Mouse (Mus musculus) heart, postnatal 10 days (tissue): ENCODE results near the gene Farp1. TPM values are rescaled to one million over a fixed set of nuclear protein-coding genes. Genes with fewer than 3 reads are reported as not detected.
"Not testable (repeated sequence)": the region's sequence is repeated elsewhere in the genome, so short reads cannot be mapped to it uniquely, and the experiment has no call there.

Experiments
- DNase-seq, 2 experiments: peaks; one replicate each; pipeline ENCODE4 v3.0.0; 2021
- intact Hi-C: fragments of 180-260 bp; cut with DNase I; formaldehyde crosslinking; loops from one replicate; pipeline ENCODE4 v1.15.1; 2025
- total RNA-seq, 2 experiments: library from RNA; stranded (reverse); gene quantifications; 2 replicates each; pipeline ENCODE4 v1.2.3; 2021

Gene Farp1
- total RNA-seq, 2 experiments from 2014 or later, result 31.1 to 32.8 TPM

DNA sequence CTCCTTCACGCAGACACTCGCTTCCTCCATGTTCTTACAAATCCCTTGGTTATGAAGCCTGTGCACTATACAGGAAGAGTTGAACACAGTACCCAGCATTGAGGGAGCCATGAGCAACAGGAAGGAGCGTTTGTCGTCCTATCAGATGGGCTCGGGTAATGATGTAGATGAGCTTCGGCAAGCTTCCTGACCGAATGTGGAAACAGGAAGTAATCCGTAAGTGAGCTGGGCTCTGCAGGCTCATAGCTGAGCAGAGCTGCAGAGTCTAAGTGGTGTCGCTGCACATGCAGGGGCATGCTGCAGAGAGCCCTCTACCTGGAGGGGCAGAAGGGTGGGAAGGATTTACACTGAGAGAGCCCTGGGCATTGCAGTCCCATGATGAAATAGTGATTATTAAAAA, 140.4 kb downstream of the Farp1 start:
- peak in 1 of 2 experiments; percentile 27 for DNase-seq
- intact Hi-C loops, result no loop called here

DNA sequence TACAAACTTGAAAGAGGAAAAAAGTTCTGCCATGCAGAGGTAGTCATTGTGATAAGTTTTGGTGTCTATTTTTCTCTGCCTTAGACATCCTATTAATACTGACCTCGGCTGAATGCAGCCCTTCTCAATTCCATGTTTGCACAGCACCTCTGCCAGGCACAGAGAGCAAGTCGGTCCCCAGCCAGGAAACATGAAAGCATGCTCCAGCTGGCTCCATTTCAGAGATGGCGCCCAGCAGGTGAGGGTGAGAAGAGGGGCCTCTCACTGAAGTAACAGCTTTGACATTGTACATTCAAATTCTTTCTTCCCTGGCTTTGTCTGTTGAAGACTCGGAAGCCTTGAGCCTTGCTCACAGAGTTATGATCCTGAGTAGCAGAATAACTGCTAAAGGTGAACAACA, 140.9 kb downstream of the Farp1 start:
- DNase-seq, result peak; percentile 48 to 57
- intact Hi-C loops, result no loop called here

DNA sequence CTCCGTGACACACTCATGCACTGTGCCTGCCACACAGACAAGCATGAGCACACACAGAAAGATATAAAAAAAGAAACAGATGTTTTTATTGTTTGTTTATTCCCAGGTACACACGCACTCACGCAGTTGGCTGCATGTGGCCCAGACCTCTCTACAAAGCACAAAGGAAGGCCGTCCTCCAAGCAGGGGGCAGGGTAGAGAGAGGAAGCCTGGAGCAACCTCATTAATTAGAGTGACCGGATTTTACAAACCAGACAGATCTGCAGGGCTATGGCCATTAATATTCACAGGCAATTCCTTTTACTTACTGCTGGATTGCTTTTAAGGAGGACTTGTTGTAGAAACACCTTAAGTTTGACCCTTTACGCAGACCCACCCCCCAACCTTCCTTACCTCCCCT, 142.9 kb downstream of the Farp1 start:
- DNase-seq, result no peak
- intact Hi-C loops, result no loop called here

DNA sequence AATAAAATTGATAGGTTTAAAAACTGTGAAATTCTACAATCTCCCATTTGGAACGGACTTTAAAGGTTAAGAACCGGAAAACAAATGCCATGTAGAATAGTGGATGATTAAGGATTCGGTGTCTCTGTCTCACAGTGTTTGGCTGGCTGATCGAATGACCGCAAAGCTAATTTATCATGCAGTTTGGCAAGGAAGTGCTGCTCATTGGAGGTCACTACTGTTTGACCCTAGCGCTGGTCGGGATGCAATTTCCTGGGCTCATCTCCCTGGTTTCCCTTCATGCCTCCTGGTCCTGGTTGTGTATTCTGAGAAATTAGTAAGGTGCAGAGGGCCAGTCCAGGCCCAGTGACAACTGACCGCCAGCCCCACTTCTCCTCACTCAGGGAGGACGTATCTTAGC, 145.6 kb downstream of the Farp1 start:
- DNase-seq, result no peak
- intact Hi-C loops, result no loop called here

DNA sequence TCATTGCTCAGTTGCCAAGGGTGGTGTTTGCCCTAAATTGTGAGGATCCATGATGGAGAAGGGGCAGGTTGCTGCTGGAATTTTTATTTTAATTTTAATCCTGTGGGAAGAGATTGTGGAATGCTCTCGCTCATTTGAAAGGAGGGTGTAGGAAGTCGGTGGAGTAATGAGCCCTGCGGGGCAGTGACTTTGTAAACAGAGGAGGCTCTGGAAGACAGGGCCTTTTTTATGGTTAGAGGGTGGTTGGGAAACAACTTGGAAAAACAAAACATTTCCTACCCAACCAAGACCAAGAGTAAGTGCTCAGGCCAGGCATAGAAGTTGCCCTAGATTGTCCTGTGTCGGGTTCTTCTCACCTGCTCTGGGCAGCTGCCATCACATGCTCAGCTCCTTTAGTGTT, 146.8 kb downstream of the Farp1 start:
- intact Hi-C loops, result no loop called here
- no peak for DNase-seq

DNA sequence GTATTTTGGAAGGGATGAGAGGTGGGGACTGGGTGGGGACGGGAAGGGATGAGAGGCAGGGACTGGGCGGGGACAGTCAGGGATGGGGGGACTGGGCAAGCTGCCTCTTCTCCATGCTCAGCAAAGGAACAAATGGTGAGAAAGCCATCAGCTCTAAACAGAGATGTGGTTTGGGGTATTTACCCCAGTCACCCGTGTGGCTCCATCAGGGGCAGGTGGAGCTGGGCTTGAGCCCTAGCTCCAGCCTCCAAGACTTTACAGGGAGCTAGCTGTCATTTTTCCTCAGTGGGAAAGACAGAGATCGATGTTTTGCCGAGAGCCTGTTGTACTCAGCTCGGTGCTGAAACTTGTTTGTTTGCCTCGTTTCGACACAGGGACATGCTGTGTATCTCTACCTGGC, 148.0 kb downstream of the Farp1 start:
- intact Hi-C loops, result no loop called here
- no peak for DNase-seq

DNA sequence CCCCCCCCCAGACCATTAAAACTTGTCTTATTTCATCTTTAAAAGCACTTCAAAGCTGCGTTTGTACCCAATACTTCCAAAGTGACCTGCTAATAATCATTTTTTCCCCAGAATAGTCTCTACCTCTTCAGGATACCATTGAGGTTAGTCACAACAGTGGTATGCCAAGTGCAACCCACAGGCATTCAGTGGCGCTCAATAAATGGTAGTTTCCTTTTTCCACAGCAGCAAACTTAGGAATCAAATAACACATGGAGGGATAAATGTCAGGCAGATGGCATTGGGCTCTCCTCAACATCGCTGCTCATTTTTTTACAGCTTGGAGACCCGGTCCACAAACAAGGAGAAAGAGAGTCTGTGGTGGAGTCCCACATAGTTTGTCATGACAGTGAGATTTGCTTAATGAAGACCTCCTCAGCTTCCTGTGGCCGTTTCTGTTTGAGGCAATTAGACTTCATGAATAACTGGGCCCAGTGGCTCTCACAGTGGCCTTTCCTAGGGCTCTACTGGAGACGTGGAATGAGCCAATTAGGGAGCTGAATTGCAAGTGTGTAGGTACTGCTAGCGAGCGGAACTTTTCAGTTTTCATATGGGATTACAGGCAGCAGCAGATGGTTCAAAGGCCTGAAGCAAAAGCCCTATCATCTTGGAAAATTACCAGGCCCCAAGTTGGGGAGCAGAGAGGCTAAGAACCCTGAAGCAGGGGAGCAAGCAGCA, 148.6 kb downstream of the Farp1 start:
- no peak for DNase-seq
- intact Hi-C loops, result no loop called here

DNA sequence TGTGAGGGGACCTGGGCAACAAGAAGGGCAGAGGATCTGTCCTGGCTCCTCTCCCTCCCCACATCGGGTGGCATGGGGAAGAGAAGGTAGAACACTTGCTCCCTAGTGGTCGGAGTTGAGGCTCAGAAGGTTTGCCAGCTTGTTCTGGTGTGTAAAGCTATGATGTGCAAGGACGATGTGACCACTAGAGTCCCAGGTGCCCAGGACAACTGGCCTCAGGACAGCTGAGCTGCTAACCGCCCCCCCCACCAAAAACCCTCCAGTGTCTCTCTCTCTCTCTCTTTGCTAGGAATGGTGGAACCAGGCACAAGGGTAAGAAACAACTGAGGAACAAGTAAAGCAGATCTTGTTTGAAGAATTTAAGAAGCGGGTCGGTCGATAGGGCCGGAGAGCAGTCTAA, 149.4 kb downstream of the Farp1 start:
- no peak for DNase-seq
- intact Hi-C loops, result no loop called here

DNA sequence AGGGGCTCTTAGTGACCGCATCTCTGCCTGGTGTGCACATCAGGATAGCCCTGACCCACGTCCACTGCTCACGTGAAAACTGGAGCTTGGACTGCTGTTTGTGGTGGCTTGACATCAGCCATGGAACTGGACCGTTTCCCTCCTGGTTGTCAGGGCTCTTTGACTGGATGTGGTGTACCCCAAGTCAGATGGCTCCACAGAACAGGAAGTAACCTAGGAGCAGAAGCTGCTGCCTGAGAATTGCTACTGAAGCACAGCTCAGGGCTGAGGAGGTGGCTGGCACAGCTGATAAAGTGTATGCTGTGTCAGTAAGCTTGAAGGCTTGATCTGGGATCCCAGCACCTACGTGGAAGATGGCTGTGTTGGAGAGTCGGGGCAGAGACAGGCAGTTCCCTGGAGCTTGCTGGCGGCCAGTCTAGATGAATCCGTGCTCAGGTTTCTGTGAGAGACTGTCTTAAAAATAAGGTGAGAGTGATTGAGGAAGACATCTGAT, 151.4 kb downstream of the Farp1 start:
- no peak for DNase-seq
- intact Hi-C loops, result no loop called here

DNA sequence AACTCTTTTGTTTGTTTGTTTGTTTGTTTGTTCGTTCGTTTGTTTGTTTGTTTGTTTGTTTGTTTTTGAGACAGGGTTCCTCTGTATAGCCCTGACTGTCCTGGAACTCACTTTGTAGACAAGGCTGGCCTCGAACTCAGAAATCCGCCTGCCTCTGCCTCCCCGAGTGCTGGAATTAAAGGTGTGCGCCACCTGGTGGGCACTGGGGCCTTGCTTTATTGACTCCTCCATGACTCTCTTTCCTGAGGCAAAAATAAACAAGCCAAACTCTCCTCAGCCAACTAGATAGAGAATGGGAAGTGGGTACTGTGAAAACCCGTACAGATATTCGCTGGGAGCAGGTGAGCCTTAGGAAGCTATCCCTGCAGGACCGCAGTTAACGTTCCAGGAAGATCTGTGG, 154.8 kb downstream of the Farp1 start:
- intact Hi-C loops, DNase-seq: not testable (repeated sequence)

DNA sequence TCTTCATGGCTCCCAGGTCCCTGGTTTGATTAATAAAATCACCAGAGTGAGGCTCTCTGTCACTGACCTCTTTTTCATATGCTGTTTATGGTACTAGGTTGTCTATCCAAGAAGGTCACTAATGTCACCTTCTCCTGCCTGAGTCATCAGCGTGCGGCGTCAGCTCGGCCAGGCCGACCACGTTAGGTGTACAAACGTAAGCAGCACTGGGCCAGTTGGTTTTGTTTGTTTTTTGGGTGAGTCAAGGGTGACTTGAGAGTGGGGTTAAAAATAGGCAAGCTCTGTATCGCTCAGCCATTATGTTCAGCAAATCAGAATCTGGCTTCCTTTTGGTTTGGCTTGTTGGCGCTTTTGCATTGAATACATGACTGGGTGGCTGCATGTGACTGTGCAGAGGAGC, 155.4 kb downstream of the Farp1 start:
- intact Hi-C loops, result no loop called here
- peak in 1 of 2 experiments; percentile 38 for DNase-seq

DNA sequence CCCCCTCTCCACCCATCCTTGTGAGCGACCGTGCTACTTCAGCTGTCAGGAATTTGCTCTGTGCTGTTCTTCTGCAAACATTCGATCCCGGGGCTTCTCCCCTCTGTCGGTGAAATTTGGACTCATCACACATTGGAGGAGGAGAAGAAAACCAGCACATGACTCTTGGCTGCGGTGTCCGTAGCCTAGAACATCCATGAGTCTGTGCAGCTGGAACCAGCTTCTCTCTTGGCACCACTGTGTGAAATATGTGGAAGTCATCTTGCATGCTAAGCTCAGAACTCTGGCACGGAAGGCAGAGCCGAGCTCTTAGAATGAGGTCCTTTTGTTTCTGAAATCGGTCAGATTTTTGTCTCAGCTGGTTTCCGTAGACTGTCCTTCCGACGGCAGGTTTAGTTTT, 156.7 kb downstream of the Farp1 start:
- intact Hi-C loops, result no loop called here
- peak; percentile 75 for DNase-seq

DNA sequence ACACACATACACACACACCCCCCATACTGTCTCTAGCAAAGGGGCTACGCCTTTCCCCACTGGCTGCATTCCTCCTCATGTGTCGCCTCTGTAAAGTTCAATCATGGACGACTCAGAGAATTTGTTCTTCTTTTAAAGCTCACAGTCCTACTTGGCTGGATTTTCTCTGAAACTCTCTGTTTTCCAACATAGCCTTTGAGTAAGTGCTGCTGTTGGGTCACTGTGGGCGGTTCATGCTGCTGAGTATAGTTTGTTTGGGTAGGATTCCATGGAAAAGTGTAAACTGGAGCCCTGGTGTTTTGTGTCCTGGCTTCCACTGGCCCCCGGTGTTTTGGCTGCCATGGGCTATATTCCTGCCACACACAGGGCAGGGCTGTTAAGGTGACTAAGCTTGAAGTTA, 157.4 kb downstream of the Farp1 start:
- intact Hi-C loops, result no loop called here
- no peak for DNase-seq

DNA sequence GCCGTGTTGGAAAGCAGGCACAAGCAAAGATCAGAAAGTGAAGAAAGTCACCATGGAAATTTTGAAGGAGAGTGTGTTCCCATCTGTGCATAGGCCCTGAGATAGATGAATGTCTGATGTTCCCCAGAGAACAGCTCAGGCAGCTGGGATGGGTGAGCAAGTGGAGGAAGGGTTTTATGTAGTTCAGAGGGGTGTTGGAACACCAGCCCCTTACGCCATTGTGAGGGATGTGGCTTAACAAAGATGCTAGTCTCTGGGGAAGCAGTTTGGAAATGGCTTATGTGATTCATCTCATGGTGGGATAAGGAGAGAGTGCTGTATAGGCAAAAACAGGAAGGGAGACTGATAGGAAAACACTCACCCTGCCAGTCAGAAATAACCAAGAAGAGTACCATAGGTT, 159.0 kb downstream of the Farp1 start:
- DNase-seq, result no peak
- intact Hi-C loops, result no loop called here

DNA sequence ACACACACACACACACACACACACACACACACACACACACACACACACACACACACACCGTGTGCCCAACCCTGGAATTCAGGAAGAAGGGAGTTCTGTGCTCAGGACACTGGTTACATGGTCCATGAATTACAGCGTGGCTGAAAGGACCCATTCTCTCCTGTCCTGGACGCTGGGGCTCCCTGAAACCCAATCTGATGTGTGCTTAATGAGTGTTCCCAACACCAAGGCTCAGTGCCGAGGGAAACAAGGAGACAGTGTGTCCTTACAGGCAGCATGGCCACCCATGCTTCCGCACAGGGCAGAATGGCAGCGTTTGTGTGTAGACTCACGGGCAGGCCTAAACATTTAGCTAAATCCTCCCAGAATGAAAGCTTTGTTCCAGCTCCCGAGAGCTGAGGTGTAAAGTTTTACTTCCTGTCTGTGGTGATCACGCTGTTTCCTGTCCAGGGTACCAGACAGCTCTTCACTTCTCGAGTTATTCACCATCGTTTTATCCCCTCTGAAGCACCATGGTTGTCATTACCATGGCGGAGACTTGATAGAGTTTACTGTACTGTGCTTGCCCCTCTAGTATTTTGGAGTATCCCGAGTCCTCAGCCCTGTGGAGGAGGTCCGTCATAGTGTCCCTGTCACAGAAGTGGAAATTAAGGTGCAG, 164.0 kb downstream of the Farp1 start:
- intact Hi-C loops, result no loop called here
- no peak for DNase-seq

DNA sequence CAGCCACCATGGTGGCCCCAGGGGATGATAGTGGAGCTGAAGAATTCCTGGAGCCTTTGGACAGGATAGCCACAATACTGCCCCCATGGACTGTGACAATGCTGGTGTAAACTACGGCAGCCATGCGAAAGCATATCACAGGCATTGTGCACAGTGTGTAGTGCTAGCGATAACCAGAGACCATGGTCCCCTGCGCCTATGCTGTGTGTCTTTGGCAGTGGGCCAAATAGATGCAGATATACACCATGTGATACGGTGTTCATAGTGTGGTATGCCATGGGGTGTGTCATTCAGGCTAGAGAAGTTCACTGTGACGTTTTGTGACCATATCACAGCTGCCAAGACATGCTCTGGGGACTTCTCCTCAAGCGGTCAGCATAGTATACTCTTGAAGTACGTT, 164.8 kb downstream of the Farp1 start:
- DNase-seq, result peak in 1 of 2 experiments; percentile 41
- intact Hi-C loops, result no loop called here

DNA sequence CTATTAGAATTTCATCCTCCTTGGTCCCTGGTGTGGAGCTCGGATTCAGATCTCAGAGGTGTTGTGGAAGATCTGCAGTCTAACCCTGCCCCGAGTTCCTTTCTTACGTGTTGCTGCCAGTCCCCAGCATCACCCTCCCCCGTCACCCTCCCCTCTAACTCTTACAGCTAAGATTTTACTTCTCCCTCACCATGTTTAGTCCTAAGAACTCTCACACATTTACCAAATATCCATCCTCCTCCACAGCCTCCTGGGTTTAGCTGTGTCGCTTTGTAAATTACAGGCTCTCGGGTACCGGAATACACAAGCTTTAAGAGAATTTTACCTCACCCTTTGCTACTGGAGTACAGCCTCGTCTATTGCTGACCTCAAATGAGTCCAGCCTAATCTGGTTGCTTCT, 165.4 kb downstream of the Farp1 start:
- DNase-seq, result no peak
- intact Hi-C loops, result no loop called here

DNA sequence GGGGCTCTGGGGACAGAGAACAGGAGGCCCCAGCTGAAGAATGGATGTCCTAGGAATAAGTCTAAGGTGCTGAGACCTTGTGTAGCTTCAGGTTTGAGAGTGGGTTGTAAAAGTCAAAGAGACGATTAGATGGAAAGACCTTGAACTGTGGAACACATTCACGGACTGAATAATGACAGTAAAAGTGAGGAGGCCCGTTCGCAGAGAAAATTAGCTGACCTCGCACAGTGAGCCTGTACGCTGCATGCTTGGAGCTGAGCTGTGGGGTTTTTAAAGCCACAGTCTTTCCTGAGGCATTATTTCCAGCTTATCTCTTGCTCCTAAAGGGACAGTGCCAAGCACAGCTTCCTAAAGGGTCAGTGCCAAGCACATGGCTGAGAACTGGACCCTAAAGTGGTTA, 166.2 kb downstream of the Farp1 start:
- no peak for DNase-seq
- intact Hi-C loops, result no loop called here

DNA sequence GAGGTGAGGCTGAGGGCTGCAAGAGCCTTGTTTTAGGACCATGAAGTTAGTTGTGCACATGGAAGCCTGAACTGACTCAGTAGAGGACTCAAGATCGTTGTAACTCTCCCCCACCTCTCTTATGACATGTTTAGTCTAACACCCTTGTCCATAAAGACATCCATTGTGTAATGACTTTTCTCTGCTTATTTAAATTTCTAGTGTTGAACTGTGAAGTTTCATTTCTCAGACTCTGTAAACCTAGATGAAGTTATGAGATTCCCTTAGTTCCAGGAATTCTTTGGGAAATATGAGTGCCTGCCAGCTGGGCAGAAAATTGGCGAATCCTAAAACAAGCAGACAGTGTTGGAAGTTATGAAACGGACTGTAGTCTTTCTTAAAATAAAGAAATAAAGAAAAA, 170.5 kb downstream of the Farp1 start:
- intact Hi-C loops, result no loop called here
- no peak for DNase-seq

DNA sequence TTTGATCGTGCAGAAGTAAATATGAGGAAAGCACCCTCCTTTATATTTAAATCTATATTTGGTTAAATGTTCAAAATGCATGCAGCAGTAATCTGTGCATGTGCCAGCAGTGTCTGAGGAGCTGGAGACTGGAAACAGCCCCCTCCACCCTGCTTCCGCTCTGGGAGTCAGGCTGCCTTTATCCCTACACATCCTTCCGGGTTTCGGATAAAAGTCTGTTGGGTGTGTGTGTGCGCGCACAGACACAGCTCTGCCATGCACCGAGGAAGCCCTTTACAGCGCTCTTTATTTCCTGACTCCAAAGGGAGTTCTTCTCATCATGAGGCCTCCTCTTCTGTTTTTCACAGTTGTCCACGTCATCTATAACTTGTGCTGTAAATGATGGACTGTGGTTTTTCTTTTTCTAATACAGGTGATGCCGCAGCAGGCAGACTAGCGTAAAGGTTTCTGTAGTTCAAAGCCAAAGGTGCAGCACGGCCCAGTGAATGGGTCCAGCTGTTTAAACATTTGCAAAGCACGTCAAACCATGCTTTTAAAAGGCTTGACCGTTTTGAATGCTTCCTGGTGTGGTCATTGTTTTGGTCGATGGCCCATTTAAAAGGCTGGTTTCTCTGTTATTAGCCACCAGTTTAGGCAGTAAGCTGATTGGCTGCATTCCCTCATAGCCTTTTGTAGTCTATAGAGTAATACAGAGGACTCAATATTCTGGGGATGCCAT, 172.6 kb downstream of the Farp1 start:
- intact Hi-C loops, result no loop called here
- no peak for DNase-seq

DNA sequence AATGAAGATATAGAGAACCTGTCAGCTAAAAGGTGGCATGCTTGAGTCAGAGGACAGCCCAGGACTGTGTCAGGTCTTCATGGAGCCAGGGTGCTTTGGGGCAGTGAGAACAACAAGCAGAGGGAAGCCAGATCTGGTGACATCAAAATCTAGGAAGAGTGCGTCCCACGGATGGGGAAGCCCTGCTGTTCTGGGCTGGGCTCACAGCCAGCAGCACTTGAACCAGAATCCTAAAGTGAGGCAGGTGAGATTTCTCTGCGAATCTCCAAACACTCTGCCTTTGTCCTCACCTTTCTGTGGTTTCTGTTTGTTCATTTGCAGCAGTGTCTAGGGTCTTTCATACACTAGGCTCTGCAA, 173.1 kb downstream of the Farp1 start:
- intact Hi-C loops, result no loop called here
- no peak for DNase-seq

DNA sequence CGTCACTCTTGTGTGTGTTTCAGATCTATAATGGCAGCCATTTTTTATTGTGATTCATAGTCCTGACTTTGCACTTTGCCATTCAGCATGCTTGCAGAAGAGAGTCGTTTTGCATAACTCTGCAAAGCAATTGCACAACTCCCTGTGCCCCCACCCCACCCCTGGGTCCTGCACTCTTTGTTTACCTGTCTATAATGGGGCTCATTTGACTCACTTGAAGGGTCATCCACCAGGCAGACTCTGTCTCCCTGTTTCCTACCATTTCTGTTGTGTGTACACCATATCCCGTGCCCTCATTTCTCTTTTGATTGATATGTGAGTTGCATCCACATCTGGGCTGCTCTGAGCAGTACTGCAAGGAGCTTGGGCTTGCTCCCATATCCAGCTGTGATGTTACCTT, 175.3 kb downstream of the Farp1 start:
- DNase-seq, result no peak
- intact Hi-C loops, result no loop called here
